Mouse (Mus musculus) T-helper 2 cell (primary cell): ENCODE measurements at regions not wholly inside any gene's neighbourhood (a gene's known extent, or its start where the extent isn't known, plus 50 kb on each side); places are given as distances from the start of the nearest gene placed in this dataset.

Experiments
- in situ Hi-C: fragments of 300-600 bp; cut with MboI, MseI; formaldehyde crosslinking; loops from one replicate; pipeline ENCODE4 v1.15.1; 2025; ENCODE audit warnings: high pct_unique_total_duplicates

- in situ Hi-C loops = no loop called here
Measured at GRCm38 (mm10) chr8:11145251-11145650, 137.0 kb upstream of the Irs2 start.

GRCm38 (mm10) chr8:11140566-11140965, 132.3 kb upstream of the Irs2 start:
- in situ Hi-C loops = no loop called here

- in situ Hi-C loops = no loop called here
Measured at GRCm38 (mm10) chr8:11139294-11139693, 131.0 kb upstream of the Irs2 start.

- in situ Hi-C loops = no loop called here
Measured at GRCm38 (mm10) chr8:11138302-11139020, 130.2 kb upstream of the Irs2 start.

- in situ Hi-C loops = no loop called here
Measured at GRCm38 (mm10) chr8:11136566-11136965, 128.3 kb upstream of the Irs2 start.

- in situ Hi-C loops = no loop called here
Measured at GRCm38 (mm10) chr8:11135135-11135534, 126.9 kb upstream of the Irs2 start.

- in situ Hi-C loops = no loop called here
Measured at GRCm38 (mm10) chr8:11134562-11134961, 126.3 kb upstream of the Irs2 start.

- in situ Hi-C loops = loop anchor here (25.0 kb wide), 1 partner anchor 1807 kb away; no protein-coding TSS in a partner anchor
Measured at GRCm38 (mm10) chr8:11119030-11119634, 110.9 kb upstream of the Irs2 start.

GRCm38 (mm10) chr8:11116534-11116933, 108.3 kb upstream of the Irs2 start:
- in situ Hi-C loops = loop anchor here (25.0 kb wide), 1 partner anchor 1804 kb away; no protein-coding TSS in a partner anchor

GRCm38 (mm10) chr8:11115210-11115609, 107.0 kb upstream of the Irs2 start:
- in situ Hi-C loops = loop anchor here (25.0 kb wide), 1 partner anchor 1803 kb away; no protein-coding TSS in a partner anchor

- in situ Hi-C loops = loop anchor here (25.0 kb wide), 1 partner anchor 1802 kb away; no protein-coding TSS in a partner anchor
Measured at GRCm38 (mm10) chr8:11114531-11114930, 106.3 kb upstream of the Irs2 start.

- in situ Hi-C loops = loop anchor here (25.0 kb wide), 1 partner anchor 1801 kb away; no protein-coding TSS in a partner anchor
Measured at GRCm38 (mm10) chr8:11112908-11113532, 104.8 kb upstream of the Irs2 start.

- in situ Hi-C loops = loop anchor here (25.0 kb wide), 1 partner anchor 1800 kb away; no protein-coding TSS in a partner anchor
Measured at GRCm38 (mm10) chr8:11111987-11112386, 103.7 kb upstream of the Irs2 start.

GRCm38 (mm10) chr8:11107435-11107834, 99.2 kb upstream of the Irs2 start:
- in situ Hi-C loops = loop anchor here (25.0 kb wide), 1 partner anchor 1795 kb away; no protein-coding TSS in a partner anchor

- in situ Hi-C loops = loop anchor here (25.0 kb wide), 1 partner anchor 1795 kb away; no protein-coding TSS in a partner anchor
Measured at GRCm38 (mm10) chr8:11107021-11107420, 98.8 kb upstream of the Irs2 start.

- in situ Hi-C loops = loop anchor here (25.0 kb wide), 1 partner anchor 1792 kb away; no protein-coding TSS in a partner anchor
Measured at GRCm38 (mm10) chr8:11103745-11104607, 95.7 kb upstream of the Irs2 start.

GRCm38 (mm10) chr8:11100310-11100709, 92.1 kb upstream of the Irs2 start:
- in situ Hi-C loops = loop anchor here (25.0 kb wide), 1 partner anchor 1788 kb away; no protein-coding TSS in a partner anchor

- in situ Hi-C loops = no loop called here
Measured at GRCm38 (mm10) chr8:11099591-11099855, 91.3 kb upstream of the Irs2 start.

- in situ Hi-C loops = no loop called here
Measured at GRCm38 (mm10) chr8:11098790-11099590, 90.7 kb upstream of the Irs2 start.

GRCm38 (mm10) chr8:11098228-11098778, 90.0 kb upstream of the Irs2 start:
- in situ Hi-C loops = no loop called here
